Mouse (Mus musculus) T-helper 1 cell (primary cell): ENCODE data around the gene Espn.

ENCODE experiments used
- in situ Hi-C: fragments of 300-600 bp; cut with MboI, MseI; formaldehyde crosslinking; loops from one replicate; pipeline ENCODE4 v1.15.1; 2025; ENCODE audit warnings: high pct_unique_total_duplicates

The Espn gene

DNA sequence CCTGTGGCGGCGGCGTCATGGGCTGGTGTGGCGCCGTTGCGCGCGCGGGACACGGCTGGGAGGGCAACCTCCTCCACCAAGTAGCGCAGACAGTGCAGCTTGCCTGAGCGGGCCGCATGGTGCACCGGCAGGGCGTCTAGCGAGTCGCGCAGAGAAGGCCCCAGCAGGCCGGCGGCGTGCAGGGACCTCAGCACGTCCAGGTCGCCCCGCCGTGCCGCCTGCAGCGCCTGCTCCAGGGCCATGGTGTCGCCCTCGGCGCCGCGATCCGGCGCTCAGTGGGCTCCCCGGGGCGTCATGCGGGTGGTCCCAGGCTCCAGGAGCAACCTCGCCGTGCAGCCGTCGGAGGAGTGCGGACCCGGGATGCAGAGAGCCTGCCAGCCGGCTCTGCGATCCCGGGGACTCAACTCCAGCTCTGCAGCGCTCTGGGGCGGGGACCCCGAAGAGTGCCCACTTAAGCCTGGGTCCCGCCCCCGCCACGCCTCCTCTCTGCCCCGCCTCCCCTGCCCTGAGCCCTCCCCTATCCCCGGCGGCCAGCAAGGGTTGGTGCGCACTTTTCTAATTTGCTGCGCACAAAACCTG, at the start of gene Espn:
Gene Espn, minus strand, starts transcription at position 406 of the 579 bp plus-strand sequence.
- in situ Hi-C loops: no loop called here

- in situ Hi-C loops: no loop called here
Observed at GRCm38 (mm10) chr4:152201492-152201891, 49.3 kb upstream of the Espn start.

DNA sequence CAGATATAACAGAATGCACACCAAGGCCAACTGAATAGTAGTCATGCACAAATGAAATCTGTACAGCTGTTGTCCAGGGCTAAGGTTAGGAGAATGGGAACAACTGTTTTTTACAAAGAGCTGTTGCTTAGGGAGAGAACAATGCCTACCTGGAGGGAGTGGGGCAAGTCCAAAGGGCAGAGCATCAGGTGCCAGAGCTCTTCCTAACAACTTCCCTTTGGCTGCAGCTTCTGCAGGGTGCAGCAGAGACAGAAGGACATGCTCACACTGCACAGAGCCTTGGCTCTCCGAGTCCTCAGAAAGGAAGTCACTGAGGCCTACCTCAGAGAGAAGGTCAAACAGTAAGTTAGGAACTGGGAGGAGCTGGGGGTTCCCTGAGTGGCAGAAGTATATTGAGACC, 47.4 kb upstream of the Espn start:
- in situ Hi-C loops: no loop called here

DNA sequence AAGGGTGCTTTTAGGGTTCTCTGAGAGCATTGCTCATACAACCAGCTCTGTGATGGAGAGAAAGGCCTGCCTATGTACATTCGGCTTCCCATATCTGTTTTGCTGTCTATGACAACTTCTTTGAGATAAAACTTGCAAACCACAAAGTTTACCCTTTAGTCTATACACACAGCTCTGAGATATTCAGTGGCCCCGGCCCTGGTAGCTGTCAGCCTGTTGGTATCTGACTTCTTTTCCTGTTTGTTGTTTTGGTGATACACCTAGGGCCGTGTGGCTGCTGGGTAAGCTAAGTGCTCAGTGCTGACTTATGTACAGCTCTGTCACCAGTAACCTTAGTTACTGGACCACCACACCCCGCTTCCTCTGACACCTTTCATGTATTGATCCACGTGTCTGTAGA, 45.4 kb upstream of the Espn start:
- in situ Hi-C loops: no loop called here

GRCm38 (mm10) chr4:152196276-152196675, 44.1 kb upstream of the Espn start:
- in situ Hi-C loops: no loop called here

DNA sequence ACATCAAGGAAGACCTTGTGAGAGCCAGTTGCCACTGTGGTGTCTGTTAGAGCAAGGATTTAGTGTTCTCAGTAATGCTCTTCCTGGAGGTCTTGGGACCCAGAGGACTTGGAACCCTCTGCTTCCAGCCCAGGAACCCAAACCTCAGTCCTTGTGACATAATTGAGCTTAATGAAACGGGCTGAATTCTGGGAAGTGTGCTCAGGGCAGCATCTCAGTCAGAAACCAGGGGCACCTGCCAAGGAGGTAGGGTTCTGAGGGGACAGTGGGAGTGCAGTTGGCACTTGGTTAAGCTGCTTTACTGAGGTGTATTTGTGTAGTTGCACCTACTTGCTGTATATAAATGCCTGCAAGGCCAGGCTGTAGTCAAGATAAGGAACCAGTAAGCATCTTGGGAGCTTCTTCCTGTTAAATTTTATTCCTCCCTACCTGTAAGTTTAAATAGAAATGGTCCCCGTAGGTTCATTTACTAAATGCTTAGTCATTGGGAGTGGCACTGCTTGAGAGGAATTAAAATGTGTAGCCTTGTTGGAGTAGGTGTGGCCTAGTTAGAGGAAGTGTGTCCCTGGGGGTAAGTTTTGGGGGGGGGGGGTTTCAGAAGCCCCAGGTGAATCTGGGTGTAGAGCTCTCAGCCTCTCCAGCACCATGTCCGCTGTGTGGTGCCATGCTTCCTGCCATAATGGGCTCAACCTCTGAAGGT, 42.5 kb upstream of the Espn start:
- in situ Hi-C loops: no loop called here

- in situ Hi-C loops: no loop called here
Observed at GRCm38 (mm10) chr4:152192569-152192968, 40.4 kb upstream of the Espn start.

DNA sequence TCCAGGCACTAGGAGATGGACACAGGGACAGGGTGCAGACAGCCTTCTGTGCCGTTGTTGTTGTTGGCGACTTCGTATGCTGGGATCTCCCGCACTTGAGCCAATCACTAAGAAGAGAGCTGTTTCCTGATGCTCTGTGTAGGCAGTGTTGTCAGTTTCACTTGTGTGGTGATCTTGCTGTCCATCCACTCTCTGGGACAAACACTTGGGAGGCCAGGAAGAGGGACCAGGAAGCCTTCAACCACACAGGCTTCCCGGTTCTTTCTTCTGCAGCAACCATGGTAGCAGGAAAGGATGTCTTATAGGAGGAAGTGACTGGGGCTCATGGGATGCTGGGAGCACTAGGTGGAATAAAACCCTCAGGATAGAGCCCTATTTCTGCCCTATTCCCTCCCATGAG, 38.5 kb upstream of the Espn start:
- in situ Hi-C loops: no loop called here

DNA sequence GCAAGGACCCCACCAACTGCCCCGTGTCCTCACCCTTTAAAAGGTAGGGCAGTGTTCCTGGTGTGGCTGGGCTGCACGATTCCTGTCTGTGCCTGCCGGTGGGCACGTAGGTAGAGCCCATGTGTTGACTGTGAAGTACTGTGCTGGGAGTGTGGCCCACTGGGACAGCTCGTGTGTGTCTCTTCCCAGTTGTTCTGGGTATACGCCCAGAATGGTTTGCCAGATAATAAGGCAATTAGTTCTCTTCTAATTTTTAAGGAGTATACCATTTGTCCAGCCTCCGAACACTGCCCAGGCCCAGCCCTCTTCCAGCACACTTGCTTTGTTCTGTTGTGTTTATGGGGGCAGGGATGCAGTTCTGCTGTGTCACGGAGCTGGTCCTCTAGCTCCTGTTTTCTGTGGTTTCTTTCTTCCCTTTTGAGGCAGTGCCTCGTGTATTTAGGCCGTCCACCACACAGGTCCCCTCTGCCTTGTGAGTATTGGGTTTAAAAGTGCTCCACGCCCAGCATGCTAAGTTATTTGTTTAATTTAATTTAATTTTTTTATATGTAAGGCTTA, 38.0 kb upstream of the Espn start:
- in situ Hi-C loops: no loop called here

- in situ Hi-C loops: no loop called here
Observed at GRCm38 (mm10) chr4:152189691-152190090, 37.5 kb upstream of the Espn start.

DNA sequence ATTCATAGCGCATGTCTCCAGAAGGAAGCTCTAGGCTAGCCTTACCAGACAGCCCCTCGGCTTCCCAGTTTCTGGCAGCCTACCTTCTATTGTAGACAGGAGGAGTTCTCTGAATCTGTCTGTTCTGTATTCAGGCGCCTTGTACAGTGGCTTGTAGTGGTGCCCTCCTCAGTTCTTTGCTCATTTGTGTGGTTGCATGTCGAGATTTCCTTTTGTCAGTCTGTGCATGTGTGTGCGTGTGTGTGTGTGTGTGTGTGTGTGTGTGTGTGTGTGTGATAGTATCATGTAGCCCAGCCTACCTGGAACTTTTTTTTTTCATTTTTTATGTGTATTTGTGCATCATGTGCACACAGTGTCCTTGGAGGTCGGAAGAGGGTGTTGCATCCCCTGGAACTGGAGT, 36.9 kb upstream of the Espn start:
- in situ Hi-C loops: no loop called here

DNA sequence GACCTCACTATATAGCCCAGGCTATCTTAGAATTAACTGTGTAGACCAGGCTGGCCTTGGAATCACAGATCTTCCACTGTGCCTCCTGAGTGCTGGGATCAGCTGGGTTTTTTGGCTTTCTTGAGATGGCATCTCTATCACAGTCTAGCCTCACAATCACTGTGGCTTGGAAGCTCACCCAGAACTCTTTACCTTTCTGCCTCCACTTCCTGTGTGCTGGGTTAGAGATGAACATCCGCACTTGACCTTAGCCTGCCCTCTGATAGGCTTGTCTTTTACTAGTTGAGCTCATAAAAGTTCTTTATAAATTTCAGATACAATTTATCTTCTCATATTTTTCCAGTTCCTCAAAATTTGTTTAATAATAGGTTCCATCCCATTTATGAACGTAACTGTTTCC, 36.5 kb upstream of the Espn start:
- in situ Hi-C loops: no loop called here

DNA sequence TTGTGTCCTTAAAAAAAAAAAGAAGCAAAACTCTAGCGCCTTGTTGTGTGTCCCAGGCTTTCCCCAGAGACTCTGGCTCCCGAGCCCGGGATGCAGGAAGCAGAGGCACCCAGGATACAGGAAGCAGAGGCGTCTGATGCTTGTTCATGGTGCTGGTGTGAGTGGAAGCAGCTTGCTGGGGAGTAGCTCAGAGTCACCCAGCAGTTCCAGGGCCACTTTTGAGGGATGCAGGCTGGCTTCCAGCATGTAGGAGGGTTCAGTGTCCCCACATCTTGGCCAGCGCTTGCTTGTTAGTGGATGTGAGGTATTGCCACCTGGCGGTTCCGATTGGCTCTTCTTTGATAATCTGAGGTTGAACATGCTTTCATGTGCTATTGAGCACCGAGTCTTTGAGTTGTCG, 35.0 kb upstream of the Espn start:
- in situ Hi-C loops: no loop called here

GRCm38 (mm10) chr4:152186205-152187082, 34.3 kb upstream of the Espn start:
- in situ Hi-C loops: no loop called here

DNA sequence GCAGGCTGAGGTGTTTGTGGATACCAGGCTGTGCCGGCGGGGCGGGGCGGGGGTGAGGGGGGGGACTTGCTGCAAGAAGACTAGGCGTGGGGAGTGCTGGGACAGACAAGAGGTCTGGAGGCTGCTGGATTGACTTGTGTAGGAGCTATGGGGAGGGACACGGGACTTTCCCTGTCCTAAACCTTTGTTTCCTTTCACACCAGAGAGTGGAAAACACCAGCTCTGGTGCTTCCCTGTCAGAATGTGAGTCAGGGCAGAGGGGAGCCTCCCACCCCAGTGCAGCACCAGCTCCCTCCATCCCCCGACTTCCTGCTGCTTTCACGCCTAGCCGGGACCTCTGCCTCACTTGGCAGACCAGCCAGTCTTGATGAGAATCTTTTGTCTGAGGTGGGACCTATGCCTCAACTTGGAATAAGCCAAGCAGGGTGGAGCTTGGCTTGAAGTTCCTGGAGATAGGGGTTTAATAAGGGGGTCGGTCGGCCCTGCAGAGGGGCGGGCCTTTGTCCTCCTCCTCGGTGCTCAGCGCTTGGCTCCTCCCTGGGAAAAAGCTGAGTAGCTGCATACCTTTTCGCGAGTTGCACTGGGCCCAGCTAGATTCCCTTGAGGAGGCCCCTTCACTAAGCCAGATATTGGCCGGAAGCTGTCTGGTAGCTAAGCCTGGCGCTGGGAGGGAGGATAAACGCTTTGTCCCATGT, 33.5 kb upstream of the Espn start:
- in situ Hi-C loops: no loop called here

DNA sequence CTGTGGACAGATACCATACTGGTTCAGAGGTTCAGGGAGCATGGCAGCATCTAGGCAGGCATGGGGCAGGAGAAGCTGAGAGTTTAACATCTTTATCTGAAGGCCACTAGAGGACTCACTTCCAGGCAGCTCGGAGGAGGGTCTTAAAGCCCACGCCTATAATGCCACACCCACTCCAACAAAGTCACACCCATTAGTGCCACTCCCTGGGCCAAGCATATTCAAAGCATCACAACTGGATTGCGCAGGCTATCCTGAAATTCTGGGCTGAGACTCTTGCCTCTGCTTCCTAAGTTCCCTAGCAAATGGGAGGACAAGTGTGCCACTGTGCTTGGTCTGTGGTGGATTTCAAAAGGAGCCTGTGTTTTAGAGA, 33.0 kb upstream of the Espn start:
- in situ Hi-C loops: no loop called here

DNA sequence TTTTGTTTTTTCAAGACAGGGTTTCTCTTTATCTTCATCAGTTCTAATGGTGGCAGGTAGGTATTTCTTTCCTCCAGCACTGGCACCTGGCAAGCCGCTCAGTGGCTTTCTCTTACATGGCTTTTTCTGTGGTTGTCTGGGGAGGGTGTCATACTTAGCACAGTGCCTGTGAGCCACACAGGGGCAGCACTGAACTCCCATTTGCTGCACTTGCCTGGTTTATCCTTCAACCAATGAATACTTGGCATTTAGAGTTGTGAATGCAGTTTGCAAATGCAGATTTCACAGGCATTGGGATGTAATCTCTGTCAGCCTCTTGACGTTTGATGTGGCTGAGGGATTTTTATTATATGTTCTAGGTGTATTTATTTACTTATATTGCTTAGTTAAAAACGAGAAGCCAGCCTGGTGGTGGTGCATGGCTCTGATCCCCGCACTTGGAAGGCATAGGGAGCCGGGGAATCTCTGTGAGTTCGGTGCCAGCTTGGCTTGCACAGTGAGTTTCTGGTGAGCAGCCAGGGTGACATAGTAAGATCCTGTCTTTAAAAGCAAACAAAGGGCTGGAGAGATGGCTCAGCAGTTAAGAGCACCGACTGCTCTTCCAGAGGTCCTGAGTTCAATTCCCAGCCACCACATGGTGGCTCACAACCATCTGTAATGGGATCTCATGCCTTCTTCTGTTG, 32.3 kb upstream of the Espn start:
- in situ Hi-C loops: no loop called here

DNA sequence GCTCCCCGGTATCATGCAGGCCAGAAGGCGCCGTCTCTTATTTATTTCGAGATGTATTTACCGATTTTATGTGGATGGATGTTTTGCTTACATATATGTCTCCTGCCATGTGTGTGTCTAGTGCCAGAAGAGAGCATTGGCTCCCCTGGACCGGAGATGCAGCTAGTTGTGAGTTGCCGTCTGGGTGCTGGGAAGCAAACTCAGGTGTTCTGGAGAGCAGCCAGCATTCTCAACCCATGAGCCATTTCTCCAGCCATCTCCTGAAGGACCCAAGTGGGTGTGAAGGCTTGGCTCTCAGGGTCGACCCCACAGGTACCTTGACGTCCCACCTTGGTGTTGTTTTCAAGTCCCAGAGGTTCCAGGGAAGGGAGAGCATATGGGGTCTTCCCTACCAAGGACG, 30.0 kb upstream of the Espn start:
- in situ Hi-C loops: no loop called here

GRCm38 (mm10) chr4:152179946-152180660, 27.9 kb upstream of the Espn start:
- in situ Hi-C loops: loop anchor here (5.0 kb wide), 1 partner anchor 32 kb away; no protein-coding TSS in a partner anchor

- in situ Hi-C loops: loop anchor here (5.0 kb wide), 1 partner anchor 33 kb away; no protein-coding TSS in a partner anchor
Observed at GRCm38 (mm10) chr4:152178916-152179705, 26.9 kb upstream of the Espn start.
